Mouse (Mus musculus) neutrophil, adult 59 days (primary cell): ENCODE results near the gene Gm10803. TPM values are rescaled to one million over a fixed set of nuclear protein-coding genes. Genes with fewer than 3 reads are reported as not detected.

Source experiments
- total RNA-seq, 2 experiments: library from RNA; stranded (reverse); gene quantifications; 1 replicate in 1 of 2; 2 replicates in 1 of 2; pipeline ENCODE4 v1.2.4; 2023

Gm10803 gene
- total RNA-seq, result not detected

GRCm38 (mm10) chr2:93560268-93560667 is at the start of gene Gm10803:
Gene Gm10803 (plus strand): TSS chr2:93560568.

Other genes starting within 250 kb of the Gm10803 start
- under 1 TPM; 0.46 to 0.80 TPM for gene Tspan18, start 226.1 kb upstream of the Gm10803 start, total RNA-seq
- gene Cd82, start 97.4 kb upstream of the Gm10803 start, total RNA-seq, result 100 to 1,000 TPM; 163 to 164 TPM
- gene Alx4, start 81.8 kb downstream of the Gm10803 start, total RNA-seq, result under 1 TPM in 1 of 2 experiments, not detected in 1; 0.07 TPM